Mouse (Mus musculus): Measurements from ENCODE around the gene Slc25a47. TPM values are rescaled to one million over a fixed set of nuclear protein-coding genes. Genes with fewer than 3 reads are reported as not detected.
A peak's percentile ranks its signal among the peaks of the same experiment; 100 is the strongest.

Slc25a47 gene
- polyA plus RNA-seq, 1 experiment from 2014 or later, result 9.8 TPM

- no peaks in the 10 kb centered on the region for H3K36me3 ChIP-seq
- no peak overlapping the region for H3K9ac ChIP-seq
- ATAC-seq (ENCODE audit: insufficient read depth, low FRiP score, low read depth), result 0 out of 2 replicates have a peak, but pooled peaks have one; percentile 30
- no peak overlapping the region for H3K4me3 ChIP-seq (replicated peaks)
- H3K4me2 ChIP-seq, result no peak overlapping the region
- H3K4me1 ChIP-seq, result peaks cover 29% of the 10 kb centered on the region
- H3K27me3 ChIP-seq (replicated peaks), result no peaks in the 10 kb centered on the region
- no peak overlapping the region for H3K27ac ChIP-seq
- 22% methylated on average over 8 of the region's 8 CpGs for WGBS
- H3K9me3 ChIP-seq, result no peaks in the 10 kb centered on the region
These were observed 67.1 kb downstream of the Slc25a47 start for GRCm38 (mm10) chr12:108902940-108903339.

- H3K36me3 ChIP-seq, result no peaks in the 10 kb centered on the region
- no peaks in the 10 kb centered on the region for H3K9me3 ChIP-seq
- peak overlapping the region; percentile 63 for H3K27ac ChIP-seq
- WGBS, result 57% methylated on average over 8 of the region's 8 CpGs
- H3K4me2 ChIP-seq, result no peak overlapping the region
- H3K27me3 ChIP-seq (replicated peaks), result no peaks in the 10 kb centered on the region
- H3K4me3 ChIP-seq (replicated peaks), result no peak overlapping the region
- H3K4me1 ChIP-seq, result peaks cover 30% of the 10 kb centered on the region
- H3K9ac ChIP-seq, result no peak overlapping the region
- no peak for ATAC-seq (ENCODE audit: insufficient read depth, low FRiP score, low read depth)
These were observed 67.9 kb downstream of the Slc25a47 start for GRCm38 (mm10) chr12:108903600-108904275.

- H3K27ac ChIP-seq, result peak overlapping the region; percentile 63
- WGBS, result 35% methylated on average over 8 of the region's 8 CpGs
- peaks cover 30% of the 10 kb centered on the region for H3K4me1 ChIP-seq
- no peak for ATAC-seq (ENCODE audit: insufficient read depth, low FRiP score, low read depth)
- H3K4me2 ChIP-seq, result no peak overlapping the region
- H3K27me3 ChIP-seq (replicated peaks), result no peaks in the 10 kb centered on the region
- no peaks in the 10 kb centered on the region for H3K9me3 ChIP-seq
- H3K36me3 ChIP-seq, result no peaks in the 10 kb centered on the region
- no peak overlapping the region for H3K9ac ChIP-seq
- H3K4me3 ChIP-seq (replicated peaks), result no peak overlapping the region
These were observed 68.4 kb downstream of the Slc25a47 start for GRCm38 (mm10) chr12:108904276-108904653.

GRCm38 (mm10) chr12:108905620-108906302, 69.9 kb downstream of the Slc25a47 start:
- peaks cover 35% of the 10 kb centered on the region for H3K4me1 ChIP-seq
- 67% methylated on average over 14 of the region's 14 CpGs for WGBS
- no peak overlapping the region for H3K27ac ChIP-seq
- H3K9me3 ChIP-seq, result no peaks in the 10 kb centered on the region
- no peak for ATAC-seq (ENCODE audit: insufficient read depth, low FRiP score, low read depth)
- H3K9ac ChIP-seq, result no peak overlapping the region
- H3K4me3 ChIP-seq (replicated peaks), result no peak overlapping the region
- no peaks in the 10 kb centered on the region for H3K36me3 ChIP-seq
- H3K27me3 ChIP-seq (replicated peaks), result no peaks in the 10 kb centered on the region
- no peak overlapping the region for H3K4me2 ChIP-seq

- no peak for ATAC-seq (ENCODE audit: insufficient read depth, low FRiP score, low read depth)
- Histone ChIP-seq H3K36me3 (no peaks in the 10 kb centered on the region), H3K9me3 (no peaks in the 10 kb centered on the region), H3K9ac (no peak overlapping the region), H3K4me2 (no peak overlapping the region), H3K4me3 (replicated peaks) (no peak overlapping the region), H3K27ac (peak overlapping the region; percentile 79), H3K27me3 (replicated peaks) (no peaks in the 10 kb centered on the region), H3K4me1 (peaks cover 35% of the 10 kb centered on the region)
- 71% methylated on average over 12 of the region's 12 CpGs for WGBS
These were observed 70.6 kb downstream of the Slc25a47 start for GRCm38 (mm10) chr12:108906398-108906797.

MicroRNAs encoded within 50 kb of the gene (microRNA counts, 519-probe panel; counts per million panel counts)
- not detected for microRNA mmu-miR-345-3p
- microRNA mmu-miR-345-5p, result 2,198 counts per million, percentile 35 among the panel's probes with 10 or more counts

Small RNA genes lying within 50 kb of the gene (microRNA-seq; reads per million reads assigned to microRNA genes)
- 84.6 reads per million, percentile 48 among the genes with 10 or more reads in this experiment for gene Mir345

Other genes starting within 250 kb of the Slc25a47 start
- 35.2 and 37.4 TPM in 2 replicates for gene Degs2, start 133.7 kb upstream of the Slc25a47 start, polyA plus RNA-seq (2015; fragmentation: Nextera tagmentation; extraction: Ambion mirVana)
- gene Yy1, start 43.1 kb upstream of the Slc25a47 start, polyA plus RNA-seq (2015; fragmentation: Nextera tagmentation; extraction: Ambion mirVana), result 17.0 and 17.9 TPM in 2 replicates
- gene Slc25a29, start 163 bp upstream of the Slc25a47 start, polyA plus RNA-seq (2015; fragmentation: Nextera tagmentation; extraction: Ambion mirVana), result 7.2 and 8.3 TPM in 2 replicates
- 8.3 and 9.6 TPM in 2 replicates for gene Wdr25, start 57.6 kb downstream of the Slc25a47 start, polyA plus RNA-seq (2015; fragmentation: Nextera tagmentation; extraction: Ambion mirVana)
- 91.1 and 96.6 TPM in 2 replicates for gene Wars, start 58.1 kb downstream of the Slc25a47 start, polyA plus RNA-seq (2015; fragmentation: Nextera tagmentation; extraction: Ambion mirVana)
- gene Begain, start 232.2 kb downstream of the Slc25a47 start, polyA plus RNA-seq (2015; fragmentation: Nextera tagmentation; extraction: Ambion mirVana), result 9.8 and 12.6 TPM in 2 replicates

Data from stomach, embryonic 15.5 days (tissue).